Mouse (Mus musculus) heart, adult 10 weeks (tissue): Measurements from ENCODE around the gene Olfr822. TPM values are rescaled to one million over a fixed set of nuclear protein-coding genes. Genes with fewer than 3 reads are reported as not detected.

Source experiments
- polyA plus RNA-seq: library from polyadenylated mRNA; stranded (reverse); fragments of 350-450 nt; fragmentation: Illumina TruSeq; extraction: RNeasy Lipid Tissue Mini Kit (QIAGEN cat#74804); gene quantifications from one replicate; pipeline ENCODE4 v1.2.3, GENCODE M21; 2014; ENCODE audit warnings: low read depth, low replicate concordance

Olfr822 gene
- not detected for polyA plus RNA-seq

DNA sequence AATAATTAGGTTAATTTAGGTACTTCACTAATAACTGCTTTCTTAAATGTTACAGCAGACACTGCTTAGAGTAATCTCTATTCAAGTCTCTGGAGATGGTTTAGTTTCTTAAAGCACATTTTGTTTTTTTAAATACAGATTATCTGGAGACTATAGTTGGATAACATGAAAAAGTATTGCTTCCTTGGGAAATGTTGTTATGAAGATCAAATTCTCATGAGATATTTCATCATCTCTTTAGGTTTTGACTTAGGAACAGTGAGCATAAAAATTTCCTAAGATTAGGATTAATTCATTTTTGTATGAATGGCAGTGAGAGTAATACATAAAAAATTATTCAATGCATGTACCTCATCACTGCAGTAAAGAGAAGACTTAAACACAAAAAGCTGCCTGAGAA lies at the start of gene Olfr822:
TSS of gene Olfr822 (plus strand) at position 301 of the 400 bp plus-strand sequence.

DNA sequence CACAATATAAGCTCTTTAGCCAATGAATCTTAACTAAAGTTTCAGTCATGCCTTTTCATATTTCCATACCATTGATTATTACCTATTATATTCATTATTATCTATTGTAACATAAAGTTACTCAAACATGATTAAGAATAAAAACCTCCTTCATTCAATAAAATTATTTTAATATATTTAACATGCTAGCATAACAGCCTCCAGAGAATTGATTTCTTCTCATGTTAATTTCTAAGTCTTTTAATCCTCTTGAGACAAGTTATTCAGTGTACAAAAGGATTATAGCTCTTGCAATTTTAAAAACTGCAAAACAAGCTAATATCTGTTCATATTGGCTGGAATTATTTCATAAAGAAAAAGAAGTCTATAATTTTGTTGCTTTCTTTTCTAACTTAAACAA lies 41.0 kb upstream of the Olfr822 start, which contains the start of gene Olfr821:
TSS of gene Olfr821 (plus strand) at position 301 of the 400 bp plus-strand sequence.

DNA sequence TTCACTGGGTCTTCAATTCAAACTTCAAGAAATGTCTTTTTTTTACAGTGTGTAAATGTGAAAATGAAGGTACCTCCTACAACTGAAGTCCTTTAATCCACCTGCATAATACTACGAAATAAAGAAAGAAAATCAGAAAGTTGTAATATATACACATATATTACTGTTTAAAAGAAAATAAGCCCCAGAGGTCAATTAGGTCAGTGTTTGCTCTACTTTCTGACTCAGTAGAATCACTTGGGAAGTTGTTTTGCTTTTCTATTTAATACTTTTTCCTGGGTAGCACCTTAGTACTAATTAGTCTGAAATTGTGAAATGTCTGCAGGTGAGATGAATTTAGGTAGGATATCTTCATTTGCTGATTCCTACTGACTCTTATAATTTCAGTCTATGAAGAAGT lies 44.3 kb downstream of the Olfr822 start, which contains the start of gene Olfr823:
TSS of gene Olfr823 (minus strand) at position 101 of the 400 bp plus-strand sequence.

Other genes with a start within 250 kb of the Olfr822 start
- not detected for gene Olfr812, start 225.1 kb upstream of the Olfr822 start, polyA plus RNA-seq
- not detected for gene Olfr813, start 215.8 kb upstream of the Olfr822 start, polyA plus RNA-seq
- gene Olfr814, start 191.4 kb upstream of the Olfr822 start, polyA plus RNA-seq: not detected
- gene Olfr815, start 165.3 kb upstream of the Olfr822 start, polyA plus RNA-seq: not detected
- gene Olfr816, start 155.6 kb upstream of the Olfr822 start, polyA plus RNA-seq: not detected
- not detected for gene Olfr818, start 122.1 kb upstream of the Olfr822 start, polyA plus RNA-seq
- gene Olfr819, start 103.9 kb upstream of the Olfr822 start, polyA plus RNA-seq: not detected
- gene Olfr247, start 95.1 kb upstream of the Olfr822 start, polyA plus RNA-seq: not detected
- not detected for gene Gm10310, start 86.1 kb upstream of the Olfr822 start, polyA plus RNA-seq
- gene Olfr820, start 58.6 kb upstream of the Olfr822 start, polyA plus RNA-seq: not detected
- not detected for gene Olfr821, start 40.9 kb upstream of the Olfr822 start, polyA plus RNA-seq
- gene Olfr823, start 44.2 kb downstream of the Olfr822 start, polyA plus RNA-seq: not detected
- gene Olfr824, start 58.8 kb downstream of the Olfr822 start, polyA plus RNA-seq: not detected
- gene Olfr825, start 95.6 kb downstream of the Olfr822 start, polyA plus RNA-seq: not detected
- gene Olfr826, start 113.0 kb downstream of the Olfr822 start, polyA plus RNA-seq: not detected
- not detected for gene Olfr827, start 143.2 kb downstream of the Olfr822 start, polyA plus RNA-seq
- gene Neurod4, start 209.0 kb downstream of the Olfr822 start, polyA plus RNA-seq: not detected